Mouse (Mus musculus) lung, embryonic 14.5 days (tissue): ENCODE data around the gene Mfn2. TPM values are rescaled to one million over a fixed set of nuclear protein-coding genes. Genes with fewer than 3 reads are reported as not detected.
A peak's percentile ranks its signal among the peaks of the same experiment; 100 is the strongest.

Experiments
- ATAC-seq: fragments of 200-750 bp; cut with Nextera tagmentation; 2 replicates; pipeline ENCODE4 v1.8.0; 2017; ENCODE audit warnings: mild to moderate bottlenecking, moderate TSS enrichment, moderate library complexity; ENCODE audit not compliant: insufficient read depth
- DNase-seq: peaks from one replicate; pipeline ENCODE4 v3.0.0-alpha.2; 2015
- H3K27ac ChIP-seq: fragments of 300-500 bp; sonication (generic); 2 replicates; pipeline ENCODE4 v1.5.1; 2014; ENCODE audit warnings: low read depth, mild to moderate bottlenecking, moderate library complexity
- H3K27me3 ChIP-seq: fragments of 300-500 bp; sonication (generic); 2 replicates; pipeline ENCODE4 v1.6.1; 2014; ENCODE audit warnings: low read length, control low read depth; ENCODE audit not compliant: insufficient read depth
- H3K36me3 ChIP-seq: fragments of 300-500 bp; sonication (generic); 2 replicates; pipeline ENCODE4 v1.6.1; 2014; ENCODE audit warnings: control low read depth; ENCODE audit not compliant: insufficient read depth
- H3K4me1 ChIP-seq: fragments of 300-500 bp; sonication (generic); 2 replicates; pipeline ENCODE4 v1.6.1; 2014; ENCODE audit warnings: antibody characterized with exemption, control low read depth; ENCODE audit not compliant: insufficient read depth
- H3K4me2 ChIP-seq: fragments of 300-500 bp; sonication (generic); 2 replicates; pipeline ENCODE4 v1.6.1; 2014; ENCODE audit warnings: mild to moderate bottlenecking
- H3K4me3 ChIP-seq: fragments of 300-500 bp; sonication (generic); 2 replicates; pipeline ENCODE4 v1.5.1; 2014; ENCODE audit warnings: low read depth, low read length
- H3K9ac ChIP-seq: fragments of 300-500 bp; sonication (generic); 2 replicates; pipeline ENCODE4 v1.6.1; 2014
- H3K9me3 ChIP-seq: fragments of 300-500 bp; sonication (generic); 2 replicates; pipeline ENCODE4 v1.6.1; 2016; ENCODE audit warnings: low read depth, low read length, control low read depth
- CTCF ChIP-seq: IDR thresholded peaks from 2 replicates; pipeline ENCODE4 v1.5.1; 2016; ENCODE audit warnings: antibody characterized with exemption, low read depth
- WGBS: fragments of 180-500 bp; shearing (Covaris S2); extraction: QIAGEN DNeasy Blood & Tissue Kit; methylation state at CpG from one replicate; pipeline ENCODE4 v1.1.7; 2014; 5-methylcytosine and 5-hydroxymethylcytosine counted together
- polyA plus RNA-seq: library from polyadenylated mRNA; unstranded; fragments of >200 nt; fragmentation: Nextera tagmentation; extraction: Ambion mirVana; gene quantifications from 2 replicates; pipeline ENCODE4 v1.2.1, GENCODE M21; 2014

Gene Mfn2
- polyA plus RNA-seq, 1 experiment from 2014 or later = 32.6 TPM

DNA sequence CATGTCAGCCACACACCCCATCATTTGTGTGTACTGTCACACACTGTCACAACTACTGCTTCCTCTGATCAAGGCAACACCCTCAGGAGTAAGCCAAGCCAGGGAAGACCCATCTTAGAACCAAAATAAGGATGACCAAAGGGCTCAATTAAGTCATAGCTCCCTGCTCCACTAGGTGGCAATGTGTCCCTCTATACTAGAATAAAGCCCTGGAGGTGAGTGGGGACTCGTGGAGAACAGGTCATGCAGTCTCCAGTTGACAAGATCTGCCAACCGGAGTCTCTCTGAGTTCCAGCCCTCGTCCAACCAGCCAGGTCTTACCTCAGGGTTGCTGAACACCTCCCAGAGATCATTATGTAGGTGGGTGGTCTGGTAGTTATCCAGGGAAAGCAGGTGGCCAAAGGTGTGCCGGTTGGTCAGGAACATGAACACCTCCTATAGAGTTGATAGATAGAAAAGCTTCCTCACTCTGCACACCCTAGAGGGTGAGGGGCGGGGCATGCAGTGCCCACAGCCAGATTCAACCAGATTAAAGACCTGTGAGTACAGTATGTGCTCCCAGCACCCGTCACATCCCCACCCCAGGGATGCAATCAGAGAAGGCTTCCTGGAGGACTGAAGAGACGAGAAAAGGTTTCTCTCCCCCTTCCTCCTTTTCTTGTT lies 14.1 kb upstream of the Mfn2 start:
- Histone ChIP-seq H3K4me3 (no peak overlapping the region), H3K4me1 (no peaks in the 10 kb centered on the region), H3K27me3 (no peaks in the 10 kb centered on the region), H3K4me2 (no peak overlapping the region), H3K36me3 (peaks cover 35% of the 10 kb centered on the region; the same call in 1 of the 2 replicates), H3K27ac (no peak overlapping the region), H3K9me3 (no peaks in the 10 kb centered on the region), H3K9ac (no peak overlapping the region)
- TF ChIP-seq CTCF = peak; percentile 74
- 55% methylated on average over 7 of the region's 7 CpGs for WGBS
- peak; percentile 29 for ATAC-seq
- peak; percentile 78 for DNase-seq

DNA sequence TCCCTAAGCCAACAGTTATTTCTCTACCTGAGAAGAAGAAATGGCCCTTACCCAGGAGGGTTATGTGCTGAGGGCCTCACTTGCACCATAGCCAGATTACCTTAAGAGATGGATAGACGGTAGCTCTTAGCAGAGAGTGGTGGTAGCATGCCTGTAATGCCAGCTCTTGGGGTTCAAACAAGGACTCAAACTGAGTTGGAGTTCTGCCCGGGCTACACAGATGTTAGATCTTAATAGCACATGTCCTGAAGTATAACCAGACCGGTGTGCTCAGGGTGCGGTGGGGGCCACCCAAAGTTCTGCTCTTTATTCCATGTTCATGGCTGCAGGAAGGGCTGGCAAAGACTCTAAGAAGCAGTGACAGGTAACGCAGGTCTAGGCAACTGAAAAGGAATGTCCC lies 5.0 kb upstream of the Mfn2 start:
- TF ChIP-seq CTCF = no peak
- no peaks in the 10 kb centered on the region for H3K27me3 ChIP-seq
- H3K9ac ChIP-seq = no peak overlapping the region
- no peaks in the 10 kb centered on the region for H3K9me3 ChIP-seq
- no peak overlapping the region for H3K4me2 ChIP-seq
- H3K4me1 ChIP-seq = no peaks in the 10 kb centered on the region; the same call in 1 of the 2 replicates
- 86% methylated on average over 5 of the region's 5 CpGs for WGBS
- H3K27ac ChIP-seq = no peak overlapping the region
- H3K4me3 ChIP-seq = no peak overlapping the region
- H3K36me3 ChIP-seq = peaks cover 19% of the 10 kb centered on the region; the same call in 1 of the 2 replicates
- no peak for DNase-seq
- ATAC-seq = no peak

DNA sequence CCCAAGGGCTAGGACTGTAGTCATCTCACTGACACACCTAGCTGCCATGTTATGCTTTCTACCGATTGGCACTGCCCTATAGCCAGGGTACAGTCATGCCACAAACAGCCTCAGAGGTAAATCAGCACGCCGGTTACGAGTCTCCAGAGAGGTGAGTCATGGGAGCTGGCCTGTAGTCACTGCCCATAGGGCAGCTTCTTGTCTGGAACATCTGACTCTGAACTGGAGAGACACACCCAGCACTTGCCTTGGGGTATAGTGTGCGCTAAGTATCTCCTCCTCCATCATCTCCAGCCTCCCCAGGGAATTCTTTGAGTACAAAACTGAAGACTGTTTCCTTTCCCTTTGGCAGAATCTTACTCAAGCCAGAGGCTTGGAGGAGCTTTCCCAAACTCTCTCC lies 1.7 kb upstream of the Mfn2 start:
- DNase-seq (no peak), ATAC-seq (no peak)
- no peak for TF ChIP-seq CTCF

DNA sequence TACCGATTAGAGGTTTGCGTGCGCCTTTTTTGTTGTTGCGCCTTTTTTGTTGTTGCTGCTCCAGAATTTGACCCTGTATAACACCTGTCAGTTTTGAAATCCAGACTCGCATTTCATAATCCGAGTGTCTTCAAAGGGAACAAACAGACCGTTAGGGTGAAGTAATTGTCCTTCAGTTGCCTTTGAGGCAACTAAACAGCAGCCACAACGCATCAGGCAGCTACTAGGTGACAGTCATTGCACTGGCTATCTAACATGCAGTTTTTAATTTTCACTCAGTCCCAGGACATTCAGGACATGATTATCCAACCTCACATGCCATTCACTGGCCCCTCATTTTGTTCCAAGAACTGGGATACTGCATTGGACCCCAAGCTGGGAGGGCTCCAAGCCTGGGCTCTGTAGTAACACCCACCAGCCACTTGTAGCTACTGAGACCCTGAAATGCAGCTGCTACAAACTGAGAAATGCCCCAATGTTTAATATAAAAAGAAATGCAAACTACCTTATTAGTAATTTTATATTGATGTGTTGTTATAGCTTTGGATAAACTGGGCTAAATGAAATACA lies 671 bp upstream of the Mfn2 start:
- under 1% methylated on average over 8 of the region's 8 CpGs for WGBS
- Histone ChIP-seq H3K9ac (peak overlapping the region; percentile 62), H3K9me3 (no peaks in the 10 kb centered on the region), H3K36me3 (peaks cover 13% of the 10 kb centered on the region; the same call in 1 of the 2 replicates), H3K27ac (no peak overlapping the region), H3K27me3 (no peaks in the 10 kb centered on the region), H3K4me2 (peak overlapping the region; percentile 65), H3K4me1 (peaks cover 6% of the 10 kb centered on the region; the same call in 1 of the 2 replicates), H3K4me3 (peak overlapping the region; percentile 89)
- peak; percentile 22; the same call in 1 of the 2 replicates for ATAC-seq
- no peak for DNase-seq
- TF ChIP-seq CTCF = no peak

More for the DNA sequence above, 1.7 kb upstream of the Mfn2 start:
- WGBS = 83% methylated on average over 5 of the region's 5 CpGs
- Histone ChIP-seq H3K27me3 (no peaks in the 10 kb centered on the region), H3K36me3 (0 out of 2 replicates have a peak, but pooled peaks cover 17% of the 10 kb centered on the region), H3K9ac (no peak overlapping the region), H3K4me1 (peaks cover 6% of the 10 kb centered on the region; the same call in 1 of the 2 replicates), H3K9me3 (no peaks in the 10 kb centered on the region), H3K4me2 (no peak overlapping the region), H3K4me3 (no peak overlapping the region), H3K27ac (no peak overlapping the region)

DNA sequence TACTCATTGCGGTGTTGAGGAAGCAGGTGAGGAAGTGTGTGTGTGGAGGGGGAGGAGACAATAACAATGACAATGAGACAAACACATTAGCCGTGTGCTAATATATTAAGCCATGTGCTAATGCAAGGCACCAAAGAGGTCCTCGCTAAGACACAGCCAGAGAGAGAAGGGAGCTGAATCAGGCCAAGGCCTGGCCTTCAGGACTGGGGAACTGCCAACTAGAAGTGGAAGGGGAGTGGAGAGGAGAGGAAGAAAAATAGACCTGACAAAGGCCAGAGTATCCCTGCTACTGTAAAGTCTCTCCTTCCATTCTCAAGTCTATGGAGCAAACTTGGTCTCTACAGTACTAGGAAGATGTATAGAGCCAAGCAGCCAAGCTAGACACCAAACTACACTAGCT lies 903 bp downstream of the Mfn2 start:
- H3K4me2 ChIP-seq = peak overlapping the region; percentile 80
- peaks cover 26% of the 10 kb centered on the region for H3K36me3 ChIP-seq
- no peak for TF ChIP-seq CTCF
- peaks cover 6% of the 10 kb centered on the region; the same call in 1 of the 2 replicates for H3K4me1 ChIP-seq
- no peak overlapping the region for H3K27ac ChIP-seq
- no peaks in the 10 kb centered on the region for H3K27me3 ChIP-seq
- peak overlapping the region; percentile 62 for H3K9ac ChIP-seq
- H3K4me3 ChIP-seq = peak overlapping the region; percentile 89
- DNase-seq (no peak), ATAC-seq (no peak)
- 68% methylated on average over 3 of the region's 3 CpGs for WGBS
- no peaks in the 10 kb centered on the region for H3K9me3 ChIP-seq

DNA sequence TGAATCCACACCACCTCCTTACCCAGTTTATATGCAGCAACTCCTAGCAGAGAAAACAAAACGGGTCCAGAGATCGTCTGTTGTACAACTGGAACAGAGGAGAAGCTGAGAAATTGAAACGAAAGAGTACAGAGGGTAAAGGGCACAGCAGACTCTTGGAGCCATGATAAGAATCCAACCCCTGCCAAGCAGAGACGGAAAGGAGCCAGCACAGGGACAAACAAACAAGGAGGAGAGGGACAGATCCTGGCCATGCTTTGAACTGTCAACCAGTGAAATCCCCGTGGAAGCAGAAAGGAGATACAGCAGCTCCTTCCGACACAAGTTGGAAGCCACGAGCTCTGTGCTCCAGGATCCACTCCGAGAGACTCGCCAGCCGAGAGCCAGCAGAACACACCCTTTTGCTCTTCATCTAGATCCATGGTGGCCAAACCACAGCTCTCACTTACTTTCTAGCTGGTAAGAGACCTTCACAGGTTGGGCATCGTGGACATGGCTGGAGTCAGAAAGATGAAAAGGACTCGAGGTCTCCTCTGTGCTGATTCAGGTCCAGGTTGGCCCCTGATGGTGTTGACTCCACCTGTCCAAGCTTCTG lies 1.5 kb downstream of the Mfn2 start:
- Histone ChIP-seq H3K27ac (no peak overlapping the region), H3K9me3 (no peaks in the 10 kb centered on the region), H3K36me3 (peaks cover 32% of the 10 kb centered on the region), H3K4me2 (no peak overlapping the region), H3K27me3 (no peaks in the 10 kb centered on the region), H3K9ac (no peak overlapping the region), H3K4me1 (peaks cover 6% of the 10 kb centered on the region; the same call in 1 of the 2 replicates), H3K4me3 (no peak overlapping the region)
- DNase-seq = no peak
- TF ChIP-seq CTCF = no peak
- WGBS = 86% methylated on average over 12 of the region's 12 CpGs
- ATAC-seq = no peak

DNA sequence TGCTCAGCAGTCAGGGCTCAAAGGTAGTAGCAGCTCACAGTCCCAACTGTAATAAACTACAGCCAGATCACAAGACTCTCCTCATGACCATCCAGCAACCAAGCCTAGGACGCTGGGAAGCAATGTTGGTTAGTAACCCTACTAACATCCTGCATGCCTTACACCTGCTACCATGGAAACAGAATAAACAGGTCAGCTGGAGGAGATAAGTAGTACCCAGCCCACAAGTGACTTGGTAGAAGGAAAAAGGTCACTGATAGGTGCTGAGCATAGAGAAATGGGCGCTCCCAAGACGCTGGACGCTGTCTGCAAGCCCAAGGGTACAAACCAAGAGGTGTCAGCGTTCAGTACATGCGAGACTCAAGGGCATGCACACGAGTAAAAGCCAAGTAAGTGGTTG lies 4.1 kb downstream of the Mfn2 start:
- H3K36me3 ChIP-seq = peaks cover 58% of the 10 kb centered on the region
- no peak overlapping the region for H3K9ac ChIP-seq
- peaks cover 6% of the 10 kb centered on the region; the same call in 1 of the 2 replicates for H3K4me1 ChIP-seq
- H3K4me2 ChIP-seq = no peak overlapping the region
- ATAC-seq (no peak), DNase-seq (no peak)
- WGBS = 81% methylated on average over 7 of the region's 7 CpGs
- TF ChIP-seq CTCF = no peak
- H3K27ac ChIP-seq = no peak overlapping the region
- H3K4me3 ChIP-seq = no peak overlapping the region
- H3K27me3 ChIP-seq = no peaks in the 10 kb centered on the region
- H3K9me3 ChIP-seq = no peaks in the 10 kb centered on the region
